Mouse (Mus musculus) forelimb bud, embryonic 11.5 days (tissue): ENCODE results near the gene Usp4.

Experiments
- DNase-seq: peaks from one replicate; pipeline ENCODE4 v3.0.0-alpha.2; 2012; ENCODE audit warnings: low read depth, low spot score

The Usp4 gene

GRCm38 (mm10) chr9:108341801-108342200 lies 5.9 kb upstream of the Usp4 start:
- no peak for DNase-seq

- DNase-seq: no peak
These were observed 5.3 kb upstream of the Usp4 start for GRCm38 (mm10) chr9:108342301-108342831.

GRCm38 (mm10) chr9:108343331-108343730 lies 4.3 kb upstream of the Usp4 start:
- DNase-seq: no peak

GRCm38 (mm10) chr9:108343835-108344234 lies 3.8 kb upstream of the Usp4 start:
- no peak for DNase-seq

- DNase-seq: no peak
These were observed 3.2 kb upstream of the Usp4 start for GRCm38 (mm10) chr9:108344471-108344870.

GRCm38 (mm10) chr9:108347024-108347423 lies 629 bp upstream of the Usp4 start:
- no peak for DNase-seq

- no peak for DNase-seq
These were observed 632 bp downstream of the Usp4 start for GRCm38 (mm10) chr9:108348290-108348680.

GRCm38 (mm10) chr9:108349727-108350126 lies 2.1 kb downstream of the Usp4 start:
- DNase-seq: no peak

GRCm38 (mm10) chr9:108378234-108378633 lies 30.6 kb downstream of the Usp4 start:
- DNase-seq: no peak

- DNase-seq: no peak
These were observed 31.1 kb downstream of the Usp4 start for GRCm38 (mm10) chr9:108378736-108379135.

- DNase-seq: no peak
These were observed 31.6 kb downstream of the Usp4 start for GRCm38 (mm10) chr9:108379294-108379693.

GRCm38 (mm10) chr9:108381382-108381781 lies 33.7 kb downstream of the Usp4 start:
- DNase-seq: no peak

GRCm38 (mm10) chr9:108385006-108385405 lies 37.4 kb downstream of the Usp4 start:
- no peak for DNase-seq

GRCm38 (mm10) chr9:108386816-108387215 lies 39.2 kb downstream of the Usp4 start:
- no peak for DNase-seq

- no peak for DNase-seq
These were observed 40.9 kb downstream of the Usp4 start for GRCm38 (mm10) chr9:108388601-108389000.

- no peak for DNase-seq
These were observed 41.6 kb downstream of the Usp4 start for GRCm38 (mm10) chr9:108389220-108389619.

GRCm38 (mm10) chr9:108392676-108393075 lies 45.0 kb downstream of the Usp4 start, which contains the start of gene 1700102P08Rik:
1700102P08Rik (plus strand) TSS chr9:108392805.
- no peak for DNase-seq

GRCm38 (mm10) chr9:108394191-108394590 lies 46.5 kb downstream of the Usp4 start:
- no peak for DNase-seq

GRCm38 (mm10) chr9:108395427-108395826 lies 47.8 kb downstream of the Usp4 start:
- DNase-seq: no peak

GRCm38 (mm10) chr9:108398324-108398723 lies 50.7 kb downstream of the Usp4 start:
- no peak for DNase-seq

- DNase-seq: no peak
These were observed 53.7 kb downstream of the Usp4 start for GRCm38 (mm10) chr9:108401186-108401960.

- no peak for DNase-seq
These were observed 55.4 kb downstream of the Usp4 start for GRCm38 (mm10) chr9:108403081-108403480.

- no peak for DNase-seq
These were observed 56.8 kb downstream of the Usp4 start for GRCm38 (mm10) chr9:108404451-108404850.
